ENCODE assay signal across 8 mouse cellular contexts in genomic region chr4:153482459-153483338, GRCm38 (mm10). TPM values are rescaled to one million over a fixed set of nuclear protein-coding genes. Genes with fewer than 3 reads are reported as not detected.
A peak's percentile ranks its signal among the peaks of the same experiment; 100 is the strongest.
DNase-seq lines count a peak whose midpoint lies in the region; ATAC-seq and TF ChIP-seq lines count a peak whose summit lies in the region.

Gene Ajap1 (minus strand): TSS chr4:153482811.

- H3K4me3 ChIP-seq in gastrocnemius, adult 2 months = peak within 1 kb of the TSS; percentile 54
- peak within 1 kb of the TSS; percentile 45 for H3K4me3 ChIP-seq in embryonic facial prominence, embryonic 15.5 days (replicated peaks)
- H3K4me3 ChIP-seq in midbrain, embryonic 15.5 days = peak within 1 kb of the TSS; percentile 78

- WGBS in embryonic facial prominence, embryonic 15.5 days = under 1% methylated on average over 109 of the region's 114 CpGs
- WGBS in midbrain, embryonic 15.5 days = under 1% methylated on average over 85 of the region's 114 CpGs

- H3K4me2 ChIP-seq in embryonic facial prominence, embryonic 15.5 days (replicated peaks) = peak within 1 kb of the TSS; percentile 90
- peak within 1 kb of the TSS; percentile 93 for H3K4me2 ChIP-seq in midbrain, embryonic 15.5 days

- no peak for TF ChIP-seq CTCF in gastrocnemius, adult 2 months (IDR thresholded peaks at IDR 0.05)

- intact Hi-C loops in gastrocnemius, adult 2 months (cut with DNase I) = no loop called here

- no peak within 1 kb of the TSS for H3K27ac ChIP-seq in gastrocnemius, adult 2 months
- no peak within 1 kb of the TSS for H3K27ac ChIP-seq in embryonic facial prominence, embryonic 15.5 days (replicated peaks)
- H3K27ac ChIP-seq in midbrain, embryonic 15.5 days = peak within 1 kb of the TSS; percentile 79

- H3K27me3 ChIP-seq in embryonic facial prominence, embryonic 15.5 days = peaks cover 70% of the 10 kb centered on the region
- H3K27me3 ChIP-seq in midbrain, embryonic 15.5 days (replicated peaks) = no peaks in the 10 kb centered on the region

- H3K9ac ChIP-seq in embryonic facial prominence, embryonic 15.5 days = no peak within 1 kb of the TSS
- H3K9ac ChIP-seq in midbrain, embryonic 15.5 days = peak within 1 kb of the TSS; percentile 80

- peak; percentile 26 for DNase-seq in gastrocnemius, adult 2 months
- DNase-seq in gastrocnemius, adult 8-10 months (ENCODE audit: low spot score in 2 of 2) = no peak
- DNase-seq in ES-CJ7 (ENCODE audit: low read depth, low spot score) = peak; percentile 51
- DNase-seq in layer of hippocampus, adult 9-11 months = peak; percentile 69
- no peak for DNase-seq in ovary, postnatal 14 days (ENCODE audit: low spot score)
- DNase-seq in spleen, postnatal 4 days (ENCODE audit: low spot score in 2 of 2) = no peak

- no peaks in the 10 kb centered on the region for H3K36me3 ChIP-seq in embryonic facial prominence, embryonic 15.5 days
- no peaks in the 10 kb centered on the region for H3K36me3 ChIP-seq in midbrain, embryonic 15.5 days (replicated peaks)

- H3K4me1 ChIP-seq in embryonic facial prominence, embryonic 15.5 days = peaks cover 38% of the 10 kb centered on the region
- H3K4me1 ChIP-seq in midbrain, embryonic 15.5 days = peaks cover 65% of the 10 kb centered on the region

- ATAC-seq in embryonic facial prominence, embryonic 15.5 days (ENCODE audit: insufficient number of reproducible peaks, low FRiP score, low TSS enrichment, low read depth) = 0 out of 2 replicates have a peak, but pooled peaks have one; percentile 3
- ATAC-seq in midbrain, embryonic 15.5 days (replicated peaks) = peak; percentile 59

- no peaks in the 10 kb centered on the region for H3K9me3 ChIP-seq in embryonic facial prominence, embryonic 15.5 days (replicated peaks)
- no peaks in the 10 kb centered on the region for H3K9me3 ChIP-seq in midbrain, embryonic 15.5 days

RNA-seq across cellular contexts. Expression of gene Ajap1, which starts in this region (rescaled TPM):
- under 1 TPM in 1 of 2 experiments, not detected in 1; 0.42 TPM for total RNA-seq in gastrocnemius, adult 2 months (2021)
- under 1 TPM; 0.11 to 0.39 (median 0.27) TPM for total RNA-seq in gastrocnemius, adult 8-10 months (2022)
- polyA plus RNA-seq in embryonic facial prominence, embryonic 15.5 days (2015; fragmentation: Nextera tagmentation; extraction: Ambion mirVana) = 0.72 and 0.77 TPM in 2 replicates
- polyA plus RNA-seq in midbrain, embryonic 15.5 days (2015; fragmentation: Nextera tagmentation; extraction: Ambion mirVana) = 12.3 and 13.2 TPM in 2 replicates

Comparison
In these comparisons a context has a peak if more than half of its experiments do, and no peak if none do; other contexts are left out.
1. Peak in DNase-seq and H3K4me3 ChIP-seq in gastrocnemius, adult 2 months; RNA of the gene not detected or under 1 TPM.
2. Peak in ATAC-seq, H3K4me3 ChIP-seq and H3K4me2 ChIP-seq in embryonic facial prominence, embryonic 15.5 days; RNA of the gene not detected or under 1 TPM.
3. DNase-seq: peak in ES-CJ7 (single experiment) and layer of hippocampus, adult 9-11 months (single experiment); none in gastrocnemius, adult 8-10 months (0 of 2), ovary, postnatal 14 days (single experiment) and spleen, postnatal 4 days (0 of 2).
4. Peak in every context shown above with its lines, with median percentiles within 50 percentile points of each other: H3K4me3 ChIP-seq.